8 mouse cellular contexts compared by ENCODE assay signal in the genomic region with DNA sequence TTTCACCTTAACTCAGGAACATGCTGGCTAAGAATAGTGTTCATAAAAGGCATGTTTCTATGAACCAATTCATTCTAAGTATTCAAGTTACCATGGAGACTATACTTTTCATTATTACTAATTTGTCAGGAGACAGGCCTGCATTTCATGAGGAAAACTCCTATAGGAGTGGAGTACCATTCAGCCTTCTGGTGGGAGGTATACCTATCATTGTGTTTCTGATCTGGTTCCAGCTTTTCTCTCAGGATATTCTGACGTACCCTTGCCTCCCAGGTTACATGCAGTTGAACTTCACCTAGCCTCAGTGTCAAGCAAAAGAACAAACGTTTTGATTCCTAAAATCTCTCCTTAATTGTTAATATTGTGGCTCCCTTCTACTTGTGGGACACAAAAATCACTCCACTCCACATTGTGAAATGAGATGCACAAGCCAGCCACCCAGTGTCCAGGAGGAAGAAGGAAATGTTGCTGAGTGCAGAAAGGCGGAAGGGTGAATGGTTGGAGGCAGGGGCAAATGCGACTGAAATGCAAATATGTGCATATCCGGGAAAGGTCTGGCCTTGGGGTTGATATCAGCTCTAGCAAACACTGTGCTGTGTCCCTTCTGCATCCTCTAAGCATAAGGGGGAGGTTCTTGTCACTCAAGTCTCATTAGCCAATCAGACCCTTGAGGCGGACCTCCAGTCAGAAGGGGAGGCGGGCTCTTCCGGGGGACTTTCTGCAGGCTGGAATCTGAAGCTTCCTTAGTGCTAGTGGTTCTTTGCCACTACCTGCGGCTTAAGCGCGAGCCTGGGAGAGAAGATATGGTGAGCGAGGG. TPM values are rescaled to one million over a fixed set of nuclear protein-coding genes. Genes with fewer than 3 reads are reported as not detected.
DNase-seq lines count a peak whose midpoint lies in the region; ATAC-seq and TF ChIP-seq lines count a peak whose summit lies in the region.

TSS of gene D130040H23Rik (plus strand) at position 695 of the 817 bp plus-strand sequence.

- intact Hi-C loops in left cerebral cortex, adult 2 months (cut with DNase I): loop anchor here (5.0 kb wide), 1 partner anchor 153 kb away; no protein-coding TSS in a partner anchor

- DNase-seq in cerebellum, postnatal 36 days: peak; percentile 71 to 77
- DNase-seq in gastrocnemius, adult 18-20 months (ENCODE audit: low spot score): peak; percentile 68
- DNase-seq in left cerebral cortex, adult 2 months (ENCODE audit: extremely low spot score in 1 of 2, low spot score in 2 of 2): peak; percentile 70 to 79
- peak; percentile 69 for DNase-seq in retina, postnatal 7 days (ENCODE audit: low read depth, low spot score)
- DNase-seq in urinary bladder, adult 2 months (ENCODE audit: low spot score): peak; percentile 29

- no peaks in the 10 kb centered on the region for H3K27me3 ChIP-seq in hindbrain, embryonic 16.5 days (replicated peaks; ENCODE audit: control insufficient read depth, insufficient read depth, low read length)

- TF ChIP-seq CTCF in left cerebral cortex, adult 2 months (IDR thresholded peaks at IDR 0.05): no peak

- peaks cover 8% of the 10 kb centered on the region for H3K9me3 ChIP-seq in hindbrain, embryonic 16.5 days (ENCODE audit: control insufficient read depth, low read length)

- H3K9ac ChIP-seq in hindbrain, embryonic 16.5 days (ENCODE audit: low read depth, low read length): peak within 1 kb of the TSS; percentile 79

- peaks cover 6% of the 10 kb centered on the region; the same call in 1 of the 2 replicates for H3K4me1 ChIP-seq in hindbrain, embryonic 16.5 days (ENCODE audit: control insufficient read depth, insufficient read depth, low read depth, low read length)

- peak within 1 kb of the TSS; percentile 86 for H3K27ac ChIP-seq in hindbrain, embryonic 16.5 days (ENCODE audit: low read depth, low read length)
- peak within 1 kb of the TSS; percentile 82 for H3K27ac ChIP-seq in left cerebral cortex, adult 2 months
- peak within 1 kb of the TSS; percentile 25; the same call in 1 of the 2 replicates for H3K27ac ChIP-seq in macrophage

- peak within 1 kb of the TSS; percentile 52 for H3K4me2 ChIP-seq in hindbrain, embryonic 16.5 days (ENCODE audit: low read length)

- peak; percentile 100 for ATAC-seq in activated CD4-positive, CD25-positive, alpha-beta regulatory T cell, adult 4 months
- ATAC-seq in hindbrain, embryonic 16.5 days: peak; percentile 100

- peaks cover 10% of the 10 kb centered on the region for H3K36me3 ChIP-seq in hindbrain, embryonic 16.5 days (ENCODE audit: control insufficient read depth, insufficient read depth, low read length)
- H3K36me3 ChIP-seq in macrophage (ENCODE audit: inconsistent target): no peaks in the 10 kb centered on the region

- no peaks in the 10 kb centered on the region for H3K79me2 ChIP-seq in macrophage (ENCODE audit: inconsistent target)

- peak within 1 kb of the TSS; percentile 58 for H3K4me3 ChIP-seq in hindbrain, embryonic 16.5 days (ENCODE audit: low read length)
- peak within 1 kb of the TSS; percentile 92 for H3K4me3 ChIP-seq in left cerebral cortex, adult 2 months
- peak within 1 kb of the TSS; percentile 69 for H3K4me3 ChIP-seq in macrophage (ENCODE audit: inconsistent target)

- WGBS in hindbrain, embryonic 16.5 days: 7% methylated on average over 12 of the region's 12 CpGs
- 11% methylated on average over 12 of the region's 12 CpGs for WGBS in macrophage (ENCODE audit: missing documents)

RNA-seq across cellular contexts. Expression of gene D130040H23Rik, which starts in this region (rescaled TPM):
- polyA plus RNA-seq in activated CD4-positive, CD25-positive, alpha-beta regulatory T cell, adult 4 months (2017; shearing (Covaris generic)): 10 to 100 TPM; 25.0 to 27.7 TPM
- under 1 TPM; 0.24 to 0.25 TPM for total RNA-seq in gastrocnemius, adult 18-20 months (2021)
- 8.8 and 8.9 TPM in 2 replicates for polyA plus RNA-seq in hindbrain, embryonic 16.5 days (2015; fragmentation: Nextera tagmentation; extraction: Ambion mirVana)
- 10 to 100 TPM; 24.4 to 26.8 TPM for total RNA-seq in left cerebral cortex, adult 2 months (2021)
- 100 to 1,000 TPM in 14 of 26 experiments, 10 to 100 TPM in 12; 32.3 to 324 (median 111) TPM for total RNA-seq in macrophage (2018; cell fraction: chromatin; rRNA removed)
- total RNA-seq in macrophage (2018; cell fraction: cytosol; rRNA removed): 10 to 100 TPM in 3 of 26 experiments, 1 to 10 TPM in 23; 1.3 to 14.9 (median 3.7) TPM
- total RNA-seq in macrophage (2018; cell fraction: nucleus; rRNA removed): 100 to 1,000 TPM in 2 of 26 experiments, 10 to 100 TPM in 24; 22.2 to 161 (median 36.3) TPM
- 1.3 to 3.2 TPM (median 1.7 TPM) in 3 replicates for polyA plus RNA-seq in macrophage (2018)
- polyA plus RNA-seq in urinary bladder, adult 2 months (2012; rRNA removed): 2.8 and 4.5 TPM in 2 replicates

Comparison
In these comparisons a context has a peak if more than half of its experiments do, and no peak if none do; other contexts are left out.
1. Peak in every context shown above with its lines: DNase-seq, ATAC-seq, H3K4me3 ChIP-seq and H3K27ac ChIP-seq.
2. RNA of gene D130040H23Rik (total RNA-seq): 24.4 to 26.8 TPM in left cerebral cortex, adult 2 months; 0.24 to 0.25 TPM in gastrocnemius, adult 18-20 months; every median in the first group is over 10 times any median in the second.
3. Peak in DNase-seq in gastrocnemius, adult 18-20 months; RNA of the gene not detected or under 1 TPM.
4. H3K27ac ChIP-seq: peak in every context shown above with its lines; median percentile 86 in hindbrain, embryonic 16.5 days; 82 in left cerebral cortex, adult 2 months; 25 in macrophage.